Mouse (Mus musculus): ENCODE data around the gene Myl6. TPM values are rescaled to one million over a fixed set of nuclear protein-coding genes. Genes with fewer than 3 reads are reported as not detected.

Myl6 gene
- polyA plus RNA-seq, 1 experiment: 642 TPM

DNA sequence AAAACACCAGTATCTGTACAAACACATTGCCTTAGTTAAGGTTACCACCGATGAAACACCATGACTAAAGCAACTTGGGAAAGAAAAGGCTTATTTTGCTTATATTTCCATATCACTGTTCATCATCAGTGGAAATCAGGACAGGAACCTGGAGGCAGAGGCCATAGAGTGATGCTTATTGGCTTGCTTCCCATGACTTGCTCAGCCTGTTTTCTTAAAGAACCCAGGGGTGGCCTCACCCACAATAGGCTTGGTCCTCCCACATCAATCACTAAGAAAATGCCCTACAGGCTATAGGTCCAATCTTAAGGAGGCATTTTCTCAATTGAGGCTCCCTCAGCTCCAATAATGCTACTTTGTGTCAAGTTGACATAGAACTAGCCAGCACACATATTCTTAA lies 51.2 kb downstream of the Myl6 start:
- TF ChIP-seq CTCF (IDR thresholded peaks at IDR 0.05; ENCODE audit: low read depth, low read length): no peak
- no peak for TF ChIP-seq POLR2A (IDR thresholded peaks at IDR 0.05; ENCODE audit: insufficient read depth, low read length)
- no peak for TF ChIP-seq EP300 (IDR thresholded peaks at IDR 0.05; ENCODE audit: insufficient read depth, low read depth, low read length)
- Histone ChIP-seq H3K27ac (ENCODE audit: insufficient read depth, low read length) (no peak overlapping the region), H3K9me3 (replicated peaks; ENCODE audit: control insufficient read depth, insufficient read depth, low read length, poor library complexity, severe bottlenecking) (no peaks in the 10 kb centered on the region), H3K27me3 (ENCODE audit: control insufficient read depth, insufficient read depth, low read length, poor library complexity, severe bottlenecking) (no peaks in the 10 kb centered on the region), H3K4me1 (ENCODE audit: control insufficient read depth, insufficient read depth, low read length) (peaks cover 2% of the 10 kb centered on the region), H3K4me3 (ENCODE audit: low read depth, low read length) (no peak overlapping the region), H3K9ac (ENCODE audit: low read depth, poor library complexity, severe bottlenecking) (no peak overlapping the region), H3K36me3 (ENCODE audit: control insufficient read depth, insufficient read depth, low read length, poor library complexity, severe bottlenecking) (peaks cover 4% of the 10 kb centered on the region; the same call in 1 of the 2 replicates)

DNA sequence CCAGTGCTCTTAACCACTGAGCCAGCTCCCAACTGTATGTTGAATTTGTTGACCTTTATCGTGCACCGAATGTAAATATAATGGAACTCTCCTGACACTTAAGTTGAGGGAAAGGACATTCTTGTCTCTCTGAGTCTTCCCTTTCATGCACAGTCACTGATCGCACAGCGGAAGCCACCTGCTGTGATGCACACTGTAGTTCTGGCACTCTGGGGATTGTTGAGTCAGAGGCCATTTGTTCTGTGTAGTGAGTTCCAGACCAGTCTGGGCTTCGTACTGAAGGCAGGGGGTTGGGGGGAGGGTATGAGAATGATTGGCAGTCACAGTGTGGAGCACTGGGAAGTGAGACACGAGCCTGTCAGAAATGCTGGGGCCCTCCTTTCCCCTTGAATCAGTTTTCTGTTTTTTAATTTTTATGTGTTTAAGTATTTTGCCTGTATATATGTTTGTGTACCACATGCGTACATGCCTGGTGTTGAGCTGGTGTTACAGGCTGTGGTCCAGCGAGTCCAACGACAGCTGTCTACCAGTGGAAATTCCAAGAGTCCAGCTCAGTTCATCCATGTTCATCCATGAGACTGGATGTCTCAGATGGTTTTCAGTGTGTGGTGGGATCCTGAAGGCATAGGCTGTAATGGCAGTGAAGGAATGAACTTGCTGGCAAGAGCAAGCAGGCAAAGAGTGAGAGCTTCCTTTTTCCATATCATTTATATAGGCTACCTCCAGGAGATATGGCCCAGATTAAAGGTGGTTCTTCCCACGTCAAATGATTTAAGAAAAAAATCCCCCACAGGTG lies 52.4 kb downstream of the Myl6 start:
- peaks cover 10% of the 10 kb centered on the region; the same call in 1 of the 2 replicates for H3K36me3 ChIP-seq (ENCODE audit: control insufficient read depth, insufficient read depth, low read length, poor library complexity, severe bottlenecking)
- peaks cover 2% of the 10 kb centered on the region for H3K4me1 ChIP-seq (ENCODE audit: control insufficient read depth, insufficient read depth, low read length)
- TF ChIP-seq CTCF (IDR thresholded peaks at IDR 0.05; ENCODE audit: low read depth, low read length) (no peak), EP300 (IDR thresholded peaks at IDR 0.05; ENCODE audit: insufficient read depth, low read depth, low read length) (0 out of 2 replicates have a peak, but pooled peaks have one; percentile 30), POLR2A (IDR thresholded peaks at IDR 0.05; ENCODE audit: insufficient read depth, low read length) (no peak)
- H3K9me3 ChIP-seq (replicated peaks; ENCODE audit: control insufficient read depth, insufficient read depth, low read length, poor library complexity, severe bottlenecking): no peaks in the 10 kb centered on the region
- H3K27ac ChIP-seq (ENCODE audit: insufficient read depth, low read length): peak overlapping the region; percentile 36; the same call in 1 of the 2 replicates
- no peak overlapping the region for H3K4me3 ChIP-seq (ENCODE audit: low read depth, low read length)
- H3K9ac ChIP-seq (ENCODE audit: low read depth, poor library complexity, severe bottlenecking): no peak overlapping the region
- H3K27me3 ChIP-seq (ENCODE audit: control insufficient read depth, insufficient read depth, low read length, poor library complexity, severe bottlenecking): no peaks in the 10 kb centered on the region

Other genes starting within 250 kb of the Myl6 start
- 0.43 TPM in 1 of 2 replicates, not detected in the other for gene Apon, start 240.0 kb downstream of the Myl6 start, polyA plus RNA-seq (2011; ENCODE audit: insufficient read depth, insufficient read length, low read depth, missing spikeins)
- not detected in 2 replicates for gene Apof, start 225.5 kb downstream of the Myl6 start, polyA plus RNA-seq (2011; ENCODE audit: insufficient read depth, insufficient read length, low read depth, missing spikeins)
- gene Stat2, start 223.6 kb downstream of the Myl6 start, polyA plus RNA-seq (2011; ENCODE audit: insufficient read depth, insufficient read length, low read depth, missing spikeins): 29.7 and 35.9 TPM in 2 replicates
- gene Il23a, start 195.4 kb downstream of the Myl6 start, polyA plus RNA-seq (2011; ENCODE audit: insufficient read depth, insufficient read length, low read depth, missing spikeins): 4.7 and 5.7 TPM in 2 replicates
- 40.5 and 40.8 TPM in 2 replicates for gene Pan2, start 190.8 kb downstream of the Myl6 start, polyA plus RNA-seq (2011; ENCODE audit: insufficient read depth, insufficient read length, low read depth, missing spikeins)
- 62.9 and 68.4 TPM in 2 replicates for gene Cnpy2, start 171.7 kb downstream of the Myl6 start, polyA plus RNA-seq (2011; ENCODE audit: insufficient read depth, insufficient read length, low read depth, missing spikeins)
- gene Cs, start 156.4 kb downstream of the Myl6 start, polyA plus RNA-seq (2011; ENCODE audit: insufficient read depth, insufficient read length, low read depth, missing spikeins): 197 and 202 TPM in 2 replicates
- gene Coq10a, start 125.1 kb downstream of the Myl6 start, polyA plus RNA-seq (2011; ENCODE audit: insufficient read depth, insufficient read length, low read depth, missing spikeins): 18.7 and 20.2 TPM in 2 replicates
- 28.8 and 29.0 TPM in 2 replicates for gene Ankrd52, start 117.0 kb downstream of the Myl6 start, polyA plus RNA-seq (2011; ENCODE audit: insufficient read depth, insufficient read length, low read depth, missing spikeins)
- 0.31 TPM in 1 of 2 replicates, not detected in the other for gene Slc39a5, start 92.9 kb downstream of the Myl6 start, polyA plus RNA-seq (2011; ENCODE audit: insufficient read depth, insufficient read length, low read depth, missing spikeins)
- 79.3 and 82.9 TPM in 2 replicates for gene Nabp2, start 82.7 kb downstream of the Myl6 start, polyA plus RNA-seq (2011; ENCODE audit: insufficient read depth, insufficient read length, low read depth, missing spikeins)
- 33.3 and 37.4 TPM in 2 replicates for gene Rnf41, start 82.5 kb downstream of the Myl6 start, polyA plus RNA-seq (2011; ENCODE audit: insufficient read depth, insufficient read length, low read depth, missing spikeins)
- gene Smarcc2, start 34.9 kb downstream of the Myl6 start, polyA plus RNA-seq (2011; ENCODE audit: insufficient read depth, insufficient read length, low read depth, missing spikeins): 26.3 and 28.6 TPM in 2 replicates
- gene Myl6b, start 4.5 kb upstream of the Myl6 start, polyA plus RNA-seq (2011; ENCODE audit: insufficient read depth, insufficient read length, low read depth, missing spikeins): 9.0 and 12.8 TPM in 2 replicates
- 20.1 and 20.5 TPM in 2 replicates for gene Esyt1, start 31.7 kb upstream of the Myl6 start, polyA plus RNA-seq (2011; ENCODE audit: insufficient read depth, insufficient read length, low read depth, missing spikeins)
- gene Zc3h10, start 53.6 kb upstream of the Myl6 start, polyA plus RNA-seq (2011; ENCODE audit: insufficient read depth, insufficient read length, low read depth, missing spikeins): 22.4 and 24.6 TPM in 2 replicates
- 3,771 and 3,978 TPM in 2 replicates for gene Rpl41, start 55.2 kb upstream of the Myl6 start, polyA plus RNA-seq (2011; ENCODE audit: insufficient read depth, insufficient read length, low read depth, missing spikeins)
- 366 and 396 TPM in 2 replicates for gene Pa2g4, start 71.8 kb upstream of the Myl6 start, polyA plus RNA-seq (2011; ENCODE audit: insufficient read depth, insufficient read length, low read depth, missing spikeins)
- 39.4 and 41.7 TPM in 2 replicates for gene Erbb3, start 95.5 kb upstream of the Myl6 start, polyA plus RNA-seq (2011; ENCODE audit: insufficient read depth, insufficient read length, low read depth, missing spikeins)
- 1,832 and 1,959 TPM in 2 replicates for gene Rps26, start 132.6 kb upstream of the Myl6 start, polyA plus RNA-seq (2011; ENCODE audit: insufficient read depth, insufficient read length, low read depth, missing spikeins)
- 9.8 and 11.6 TPM in 2 replicates for gene Ikzf4, start 151.8 kb upstream of the Myl6 start, polyA plus RNA-seq (2011; ENCODE audit: insufficient read depth, insufficient read length, low read depth, missing spikeins)
- 14.3 and 14.4 TPM in 2 replicates for gene Suox, start 179.9 kb upstream of the Myl6 start, polyA plus RNA-seq (2011; ENCODE audit: insufficient read depth, insufficient read length, low read depth, missing spikeins)
- 79.0 and 83.6 TPM in 2 replicates for gene Rab5b, start 202.1 kb upstream of the Myl6 start, polyA plus RNA-seq (2011; ENCODE audit: insufficient read depth, insufficient read length, low read depth, missing spikeins)
- gene Pmel, start 210.1 kb upstream of the Myl6 start, polyA plus RNA-seq (2011; ENCODE audit: insufficient read depth, insufficient read length, low read depth, missing spikeins): 3.0 TPM in 2 replicates
- 81.4 and 82.7 TPM in 2 replicates for gene Cdk2, start 210.9 kb upstream of the Myl6 start, polyA plus RNA-seq (2011; ENCODE audit: insufficient read depth, insufficient read length, low read depth, missing spikeins)

All from ES-Bruce4 (cell line).